Mouse (Mus musculus) spleen, adult 2 months (tissue): ENCODE measurements around the gene Ccdc92. TPM values are rescaled to one million over a fixed set of nuclear protein-coding genes. Genes with fewer than 3 reads are reported as not detected.

Source experiments
- DNase-seq, 2 experiments: peaks; one replicate each; pipeline versions ENCODE4 v3.0.0 to v3.0.0-alpha.2; 2012 to 2021; ENCODE audit warnings: low spot score in 2 of 2, low read depth in 1 of 2
- H3K27ac ChIP-seq: fragments of 200-500 bp; 2 replicates; pipeline ENCODE4 v1.5.1; 2012; ENCODE audit warnings: low read length, inconsistent platforms; ENCODE audit not compliant: insufficient read depth
- H3K27me3 ChIP-seq: fragments of 200-500 bp; 2 replicates; pipeline ENCODE4 v1.6.1; 2012; ENCODE audit warnings: mild to moderate bottlenecking, moderate library complexity, low read length, inconsistent platforms; ENCODE audit not compliant: control insufficient read depth, insufficient read depth
- H3K36me3 ChIP-seq: fragments of 200-500 bp; 2 replicates; pipeline ENCODE4 v1.6.1; 2012; ENCODE audit warnings: mild to moderate bottlenecking, low read length, inconsistent platforms; ENCODE audit not compliant: control insufficient read depth, insufficient read depth
- H3K4me1 ChIP-seq: fragments of 200-500 bp; 2 replicates; pipeline ENCODE4 v1.6.1; 2011; ENCODE audit warnings: inconsistent platforms; ENCODE audit not compliant: control insufficient read depth, insufficient read depth, insufficient read length
- H3K4me3 ChIP-seq: fragments of 200-500 bp; 2 replicates; pipeline ENCODE4 v1.5.1; 2011; ENCODE audit warnings: mild to moderate bottlenecking, inconsistent platforms; ENCODE audit not compliant: insufficient read depth, insufficient read length; ENCODE audit errors: extremely low read depth
- CTCF ChIP-seq: fragments of 200-500 bp; IDR thresholded peaks from 2 replicates; pipeline ENCODE4 v1.5.1; 2011; ENCODE audit warnings: mild to moderate bottlenecking, inconsistent platforms; ENCODE audit not compliant: insufficient read depth, insufficient read length, insufficient replicate concordance; ENCODE audit errors: extremely low read depth
- POLR2A ChIP-seq: fragments of 200-500 bp; IDR thresholded peaks from 2 replicates; pipeline ENCODE4 v1.6.1; 2011; ENCODE audit warnings: low read depth, low read length, inconsistent platforms
- WGBS: fragments of 180-500 bp; shearing (Covaris S2); methylation state at CpG from one replicate; pipeline ENCODE4 v1.1.7; 2018; 5-methylcytosine and 5-hydroxymethylcytosine counted together
- polyA plus RNA-seq: library from polyadenylated mRNA; depleted of rRNA; stranded (reverse); fragments of >200 nt; gene quantifications from 2 replicates; pipeline ENCODE4 v1.2.3, GENCODE M21; 2012

Ccdc92 gene
- polyA plus RNA-seq, 1 experiment, result 4.9 TPM

GRCm38 (mm10) chr5:124899945-124900631 is 37.9 kb upstream of the Ccdc92 start:
- WGBS, result 24% methylated on average over 20 of the region's 20 CpGs
- peak; percentile 99 for TF ChIP-seq CTCF
- no peak for TF ChIP-seq POLR2A
- H3K27ac ChIP-seq, result no peak overlapping the region
- no peaks in the 10 kb centered on the region for H3K4me1 ChIP-seq
- no peaks in the 10 kb centered on the region for H3K27me3 ChIP-seq
- DNase-seq, result peak; percentile 66 to 79
- no peaks in the 10 kb centered on the region for H3K36me3 ChIP-seq
- H3K4me3 ChIP-seq, result no peak overlapping the region; the same call in 1 of the 2 replicates

- Histone ChIP-seq H3K36me3 (no peaks in the 10 kb centered on the region), H3K4me1 (no peaks in the 10 kb centered on the region), H3K27ac (no peak overlapping the region), H3K4me3 (no peak overlapping the region), H3K27me3 (no peaks in the 10 kb centered on the region)
- DNase-seq, result no peak
- TF ChIP-seq CTCF, result no peak
- no peak for TF ChIP-seq POLR2A
- WGBS, result 86% methylated on average over 7 of the region's 8 CpGs
Measured at GRCm38 (mm10) chr5:124896135-124896534, 33.9 kb upstream of the Ccdc92 start.

DNA sequence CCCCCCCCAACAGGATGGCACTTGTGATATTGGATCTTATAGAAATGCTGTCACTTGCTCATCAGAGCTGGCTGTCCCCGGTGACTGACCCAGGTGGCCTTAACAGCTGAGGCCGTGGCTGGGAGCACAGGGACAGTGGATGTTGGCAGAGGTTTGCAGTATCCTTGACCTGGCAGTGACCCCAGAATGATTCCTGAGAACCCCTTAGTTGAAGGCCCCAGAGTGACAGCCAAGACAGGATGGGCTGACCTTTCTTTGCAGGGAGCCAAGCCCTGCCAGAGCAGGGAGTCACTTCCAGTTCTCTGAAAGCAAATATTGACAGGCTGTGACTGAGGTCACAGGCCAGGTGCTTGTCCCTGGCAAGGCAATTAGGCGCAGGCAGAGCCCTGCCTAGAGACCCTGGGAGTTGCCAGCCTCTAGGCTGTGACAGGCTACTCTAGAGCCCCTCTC is 29.7 kb upstream of the Ccdc92 start:
- WGBS, result 78% methylated on average over 3 of the region's 3 CpGs
- 0 out of 2 replicates have a peak, but pooled peaks cover 1% of the 10 kb centered on the region for H3K36me3 ChIP-seq
- no peaks in the 10 kb centered on the region for H3K4me1 ChIP-seq
- H3K4me3 ChIP-seq, result no peak overlapping the region
- H3K27ac ChIP-seq, result no peak overlapping the region
- TF ChIP-seq CTCF (no peak), POLR2A (no peak)
- no peak for DNase-seq
- H3K27me3 ChIP-seq, result no peaks in the 10 kb centered on the region

GRCm38 (mm10) chr5:124888661-124889060 is 26.4 kb upstream of the Ccdc92 start:
- TF ChIP-seq POLR2A (no peak), CTCF (no peak)
- H3K36me3 ChIP-seq, result peaks cover 12% of the 10 kb centered on the region
- H3K27ac ChIP-seq, result no peak overlapping the region
- no peaks in the 10 kb centered on the region for H3K4me1 ChIP-seq
- H3K4me3 ChIP-seq, result no peak overlapping the region
- no peaks in the 10 kb centered on the region for H3K27me3 ChIP-seq
- DNase-seq, result no peak
- WGBS, result 95% methylated on average over 8 of the region's 8 CpGs

GRCm38 (mm10) chr5:124883877-124884276 is 21.7 kb upstream of the Ccdc92 start:
- DNase-seq, result no peak
- H3K27me3 ChIP-seq, result no peaks in the 10 kb centered on the region
- no peak for TF ChIP-seq POLR2A
- TF ChIP-seq CTCF, result no peak
- no peak overlapping the region for H3K27ac ChIP-seq
- H3K4me3 ChIP-seq, result no peak overlapping the region
- H3K36me3 ChIP-seq, result peaks cover 12% of the 10 kb centered on the region
- H3K4me1 ChIP-seq, result no peaks in the 10 kb centered on the region
- WGBS, result 93% methylated on average over 6 of the region's 6 CpGs

DNA sequence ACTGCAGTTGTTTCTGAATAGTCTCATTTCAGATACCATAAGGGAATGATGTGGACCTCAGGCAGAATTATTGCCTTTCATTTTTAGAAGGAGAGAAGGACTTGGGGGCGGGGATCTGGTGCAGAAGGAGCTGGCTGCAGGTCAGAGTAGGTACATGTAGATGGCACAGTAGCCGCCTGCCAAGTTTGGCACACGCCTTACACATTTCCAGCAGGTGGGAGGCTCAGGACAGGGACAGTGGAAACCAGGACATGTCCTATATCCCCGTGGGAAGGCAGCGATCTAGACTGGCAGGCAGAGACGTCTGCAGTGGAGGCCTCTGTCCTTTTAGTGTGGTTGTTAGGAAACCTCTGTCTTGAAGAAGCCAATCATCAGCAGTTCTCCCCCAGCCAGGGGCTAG is 17.6 kb upstream of the Ccdc92 start:
- 92% methylated on average over 6 of the region's 6 CpGs for WGBS
- H3K36me3 ChIP-seq, result peaks cover under 1% of the 10 kb centered on the region; the same call in 1 of the 2 replicates

DNA sequence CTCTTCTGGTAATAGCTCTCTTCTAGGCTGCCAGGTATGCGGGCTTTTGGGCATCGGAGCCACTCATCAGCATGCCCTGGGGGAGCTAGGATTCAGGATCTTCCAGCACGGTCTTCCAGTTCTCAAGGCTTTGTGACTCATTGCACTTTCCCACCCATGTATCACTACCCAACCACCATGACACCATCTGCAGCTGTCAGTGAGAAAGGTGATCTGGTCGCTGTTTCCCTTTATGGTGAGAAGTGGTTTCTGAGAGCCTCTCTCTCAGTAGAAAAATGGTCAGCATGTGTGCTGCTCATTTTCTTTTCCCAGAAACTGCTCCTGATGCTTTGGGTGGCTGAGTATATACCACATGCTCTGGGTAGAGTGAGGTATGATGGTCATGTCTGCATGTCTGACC is 17.0 kb upstream of the Ccdc92 start:
- Histone ChIP-seq H3K27ac (no peak overlapping the region), H3K27me3 (no peaks in the 10 kb centered on the region), H3K4me1 (no peaks in the 10 kb centered on the region), H3K4me3 (no peak overlapping the region), H3K36me3 (no peaks in the 10 kb centered on the region)
- DNase-seq, result no peak
- TF ChIP-seq POLR2A, result no peak
- no peak for TF ChIP-seq CTCF
- WGBS, result 86% methylated on average over 4 of the region's 4 CpGs

More for the DNA sequence above, 17.6 kb upstream of the Ccdc92 start:
- no peaks in the 10 kb centered on the region for H3K27me3 ChIP-seq
- no peak overlapping the region for H3K27ac ChIP-seq
- TF ChIP-seq CTCF, result no peak
- TF ChIP-seq POLR2A, result no peak
- no peaks in the 10 kb centered on the region for H3K4me1 ChIP-seq
- DNase-seq, result no peak
- H3K4me3 ChIP-seq, result no peak overlapping the region
